Mouse (Mus musculus) heart, adult 2 months (tissue): ENCODE results near the gene Glis3.

Experiments
- CTCF ChIP-seq: fragments of 200-600 bp; IDR thresholded peaks from 2 replicates; pipeline ENCODE4 v1.8.1; 2022; ENCODE audit warnings: antibody characterized with exemption, mild to moderate bottlenecking, moderate library complexity
- EP300 ChIP-seq: fragments of 200-500 bp; IDR thresholded peaks from 2 replicates; pipeline ENCODE4 v1.6.1; 2011; ENCODE audit warnings: low read depth, low read length, control low read depth; ENCODE audit not compliant: insufficient read depth

DNA sequence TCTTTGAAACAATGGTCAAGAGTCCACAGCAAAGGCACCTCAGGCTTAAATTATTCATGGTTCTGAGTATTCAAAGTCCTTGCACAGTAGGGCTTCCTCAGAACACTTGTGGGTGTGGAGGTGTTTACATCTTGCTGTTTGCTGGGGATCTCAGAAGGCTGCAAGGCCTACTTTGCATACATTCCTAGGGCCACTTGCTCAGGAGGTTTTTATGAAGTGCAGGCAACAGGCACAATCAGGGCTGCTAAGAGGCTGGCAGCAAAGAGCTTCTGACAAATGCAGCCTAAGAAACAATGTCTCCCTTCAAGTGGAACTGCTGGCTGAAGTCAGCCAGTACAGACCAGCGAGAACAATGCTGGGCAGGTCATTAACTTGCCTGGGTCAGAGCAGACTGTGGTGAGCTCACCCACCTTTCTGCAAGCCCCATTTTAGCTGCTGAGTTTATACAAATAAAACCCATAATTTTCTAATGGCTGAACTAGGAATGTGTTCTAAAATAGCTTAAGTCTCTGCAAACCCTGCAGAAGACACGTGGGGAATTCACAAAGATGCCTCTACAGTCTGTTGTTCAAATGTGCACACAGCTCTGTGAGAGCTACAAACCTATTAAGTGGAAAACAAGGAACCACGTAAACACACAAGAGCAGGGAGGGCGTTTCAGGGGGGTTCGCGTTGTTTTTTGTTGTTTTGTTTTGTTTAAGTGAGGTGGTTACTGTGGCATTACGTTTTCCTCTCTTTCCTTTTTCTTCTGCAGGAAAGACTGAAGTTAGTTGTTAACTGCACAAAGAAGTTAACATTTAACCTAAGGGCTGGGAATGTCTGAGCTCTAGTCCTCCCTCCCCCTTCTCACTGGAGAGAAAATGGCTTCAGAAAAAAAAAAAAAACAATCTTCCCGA, 118.8 kb downstream of the Glis3 start:
- no peak for TF ChIP-seq CTCF
- TF ChIP-seq EP300 = no peak
